Mouse (Mus musculus): ENCODE data around the gene Nadk. TPM values are rescaled to one million over a fixed set of nuclear protein-coding genes. Genes with fewer than 3 reads are reported as not detected.

Nadk gene
- polyA plus RNA-seq (2014; fragmentation: Nextera tagmentation; extraction: Ambion mirVana): 98.3 and 99.8 TPM in 2 replicates

DNA sequence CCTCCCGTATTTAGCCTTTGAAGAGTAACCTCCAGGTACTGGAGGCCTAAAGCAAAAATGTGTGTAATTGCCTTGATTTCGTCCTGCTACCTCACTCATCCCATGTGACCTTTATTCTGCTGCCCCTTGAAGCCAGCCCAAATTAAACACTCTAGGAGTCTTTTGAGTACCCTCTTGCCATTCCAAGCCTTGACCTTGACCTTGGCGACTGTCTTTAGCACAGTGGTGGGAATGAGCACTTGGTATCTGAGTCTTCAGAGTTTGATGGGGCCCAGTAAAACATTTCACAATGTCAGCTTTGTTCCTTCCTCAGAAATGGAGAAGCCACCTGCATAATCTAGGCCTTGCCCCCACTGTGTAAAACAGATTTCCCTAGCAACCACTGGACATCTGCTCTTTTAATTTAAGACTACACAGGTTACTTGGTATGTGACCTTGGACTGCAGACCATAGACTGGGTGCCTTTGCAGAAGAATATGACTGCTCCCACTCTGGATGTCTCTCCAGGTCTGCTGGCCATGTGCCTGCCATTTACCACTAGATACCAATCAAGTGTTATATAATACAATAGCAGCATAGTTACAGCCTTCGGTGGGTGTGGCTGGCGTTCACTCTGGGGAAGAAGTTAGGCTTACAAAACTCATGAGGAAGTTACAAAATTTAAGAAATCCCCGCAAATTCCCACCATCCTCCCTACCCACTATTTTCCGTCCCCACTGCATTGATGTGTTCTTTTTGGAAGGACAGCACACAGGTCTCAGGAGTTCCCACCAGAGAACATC lies at the start of gene Nadk:
Nadk (plus strand) TSS at position 718 of the 782 bp plus-strand sequence.
- 77% methylated on average over 7 of the region's 7 CpGs for WGBS
- Histone ChIP-seq H3K4me1 (ENCODE audit: control insufficient read depth, insufficient read depth, low read length) (peaks cover 28% of the 10 kb centered on the region), H3K9me3 (ENCODE audit: control insufficient read depth, low read length) (no peaks in the 10 kb centered on the region), H3K36me3 (ENCODE audit: control insufficient read depth, insufficient read depth, low read length) (peaks cover 15% of the 10 kb centered on the region; the same call in 1 of the 2 replicates), H3K9ac (ENCODE audit: low read length) (peak within 1 kb of the TSS; percentile 59), H3K27me3 (ENCODE audit: control insufficient read depth, insufficient read depth, low read length) (no peaks in the 10 kb centered on the region), H3K27ac (ENCODE audit: low read depth, low read length) (peak within 1 kb of the TSS; percentile 68), H3K4me2 (peak within 1 kb of the TSS; percentile 49), H3K4me3 (ENCODE audit: low read depth, low read length) (peak within 1 kb of the TSS; percentile 60)
- ATAC-seq (ENCODE audit: low FRiP score) (no peak), DNase-seq (ENCODE audit: low spot score, missing footprints) (no peak)

DNA sequence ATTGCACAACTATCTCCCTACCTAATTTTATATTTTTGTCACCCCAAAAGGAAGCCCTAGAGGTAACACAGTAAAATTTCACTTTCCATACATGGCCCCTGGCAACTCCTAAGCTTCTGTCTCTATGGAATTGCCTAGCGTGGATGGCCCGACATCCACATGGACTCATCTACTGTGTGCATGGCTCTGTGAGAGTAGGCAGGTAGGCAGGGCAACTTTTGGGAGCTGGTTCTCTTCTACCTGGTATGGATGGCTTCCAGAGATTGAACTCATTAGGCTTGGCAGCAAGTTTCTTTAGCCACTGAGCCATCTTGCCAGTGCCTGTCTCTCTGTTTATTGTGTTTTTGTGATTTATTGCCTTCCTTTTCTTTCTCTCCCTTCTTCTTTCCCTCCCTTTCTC lies 47.4 kb upstream of the Nadk start:
- Histone ChIP-seq H3K4me3 (ENCODE audit: low read depth, low read length) (no peak overlapping the region), H3K36me3 (ENCODE audit: control insufficient read depth, insufficient read depth, low read length) (no peaks in the 10 kb centered on the region), H3K4me1 (ENCODE audit: control insufficient read depth, insufficient read depth, low read length) (no peaks in the 10 kb centered on the region), H3K9me3 (ENCODE audit: control insufficient read depth, low read length) (no peaks in the 10 kb centered on the region), H3K27me3 (ENCODE audit: control insufficient read depth, insufficient read depth, low read length) (no peaks in the 10 kb centered on the region), H3K9ac (ENCODE audit: low read length) (no peak overlapping the region), H3K4me2 (no peak overlapping the region), H3K27ac (ENCODE audit: low read depth, low read length) (no peak overlapping the region)
- ATAC-seq (ENCODE audit: low FRiP score) (no peak), DNase-seq (ENCODE audit: low spot score, missing footprints) (no peak)
- 82% methylated on average over 2 of the region's 2 CpGs for WGBS

DNA sequence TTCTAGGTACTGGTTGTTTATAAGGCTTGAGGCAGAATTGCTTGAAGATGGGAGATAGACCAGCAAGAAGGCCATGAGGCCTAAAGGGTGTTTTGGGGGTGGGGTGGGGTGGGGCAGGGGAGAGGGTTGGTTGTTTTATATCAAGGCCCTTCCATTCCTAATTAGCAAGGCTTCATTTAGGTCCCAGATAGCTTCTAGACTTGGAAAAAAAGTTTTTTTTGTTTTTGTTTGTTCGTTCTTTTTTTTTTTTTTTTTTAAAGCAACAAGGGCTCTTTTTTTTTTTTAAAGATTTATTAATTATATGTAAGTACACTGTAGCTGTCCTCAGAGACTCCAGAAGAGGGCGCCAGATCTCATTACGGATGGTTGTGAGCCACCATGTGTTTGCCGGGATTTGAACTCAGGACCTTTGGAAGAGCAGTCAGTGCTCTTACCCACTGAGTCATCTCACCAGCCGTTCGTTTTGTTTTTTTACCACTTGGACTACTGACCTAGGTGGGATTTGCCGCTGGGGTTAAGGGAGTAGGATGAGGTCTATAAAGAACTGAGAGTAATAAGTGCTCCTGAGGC lies 44.1 kb upstream of the Nadk start:
- Histone ChIP-seq H3K27me3 (ENCODE audit: control insufficient read depth, insufficient read depth, low read length) (no peaks in the 10 kb centered on the region), H3K4me3 (ENCODE audit: low read depth, low read length) (no peak overlapping the region), H3K9ac (ENCODE audit: low read length) (no peak overlapping the region), H3K9me3 (ENCODE audit: control insufficient read depth, low read length) (no peaks in the 10 kb centered on the region), H3K4me1 (ENCODE audit: control insufficient read depth, insufficient read depth, low read length) (no peaks in the 10 kb centered on the region), H3K4me2 (no peak overlapping the region), H3K36me3 (ENCODE audit: control insufficient read depth, insufficient read depth, low read length) (no peaks in the 10 kb centered on the region), H3K27ac (ENCODE audit: low read depth, low read length) (no peak overlapping the region)
- WGBS: 92% methylated on average over 7 of the region's 7 CpGs
- ATAC-seq (ENCODE audit: low FRiP score) (no peak), DNase-seq (ENCODE audit: low spot score, missing footprints) (no peak)

GRCm38 (mm10) chr4:155522327-155522726 lies 39.9 kb upstream of the Nadk start:
- no peak overlapping the region for H3K27ac ChIP-seq (ENCODE audit: low read depth, low read length)
- WGBS: 79% methylated on average over 7 of the region's 7 CpGs
- DNase-seq (ENCODE audit: low spot score, missing footprints) (no peak), ATAC-seq (ENCODE audit: low FRiP score) (no peak)
- no peaks in the 10 kb centered on the region for H3K4me1 ChIP-seq (ENCODE audit: control insufficient read depth, insufficient read depth, low read length)
- no peak overlapping the region for H3K4me3 ChIP-seq (ENCODE audit: low read depth, low read length)
- no peak overlapping the region for H3K4me2 ChIP-seq
- H3K27me3 ChIP-seq (ENCODE audit: control insufficient read depth, insufficient read depth, low read length): no peaks in the 10 kb centered on the region
- H3K9me3 ChIP-seq (ENCODE audit: control insufficient read depth, low read length): no peaks in the 10 kb centered on the region
- no peak overlapping the region for H3K9ac ChIP-seq (ENCODE audit: low read length)
- no peaks in the 10 kb centered on the region for H3K36me3 ChIP-seq (ENCODE audit: control insufficient read depth, insufficient read depth, low read length)

DNA sequence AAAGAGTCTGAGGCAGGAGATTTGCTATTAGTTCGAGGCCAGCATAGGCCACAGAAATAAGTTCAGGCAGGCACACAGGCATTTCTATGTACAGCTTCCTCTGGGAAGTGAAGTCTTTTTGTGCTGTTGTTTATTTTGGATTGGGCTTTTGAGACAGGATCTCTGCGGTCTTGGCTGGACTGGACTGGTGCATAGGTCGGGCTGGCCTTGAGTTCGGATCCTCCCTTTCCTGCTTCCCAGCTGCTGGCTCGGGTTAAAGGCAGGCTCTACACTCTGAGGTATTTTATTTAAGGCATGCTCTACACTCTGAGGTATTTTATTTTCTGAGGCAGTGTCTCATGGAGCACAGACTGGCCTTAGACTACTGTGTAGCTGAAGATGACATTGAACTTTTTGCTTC lies 36.4 kb upstream of the Nadk start:
- H3K4me1 ChIP-seq (ENCODE audit: control insufficient read depth, insufficient read depth, low read length): no peaks in the 10 kb centered on the region
- no peak overlapping the region for H3K4me3 ChIP-seq (ENCODE audit: low read depth, low read length)
- H3K27ac ChIP-seq (ENCODE audit: low read depth, low read length): no peak overlapping the region
- no peak overlapping the region for H3K4me2 ChIP-seq
- peaks cover 14% of the 10 kb centered on the region for H3K36me3 ChIP-seq (ENCODE audit: control insufficient read depth, insufficient read depth, low read length)
- no peaks in the 10 kb centered on the region for H3K27me3 ChIP-seq (ENCODE audit: control insufficient read depth, insufficient read depth, low read length)
- WGBS: 87% methylated on average over 5 of the region's 5 CpGs
- H3K9ac ChIP-seq (ENCODE audit: low read length): no peak overlapping the region
- no peaks in the 10 kb centered on the region for H3K9me3 ChIP-seq (ENCODE audit: control insufficient read depth, low read length)
- ATAC-seq (ENCODE audit: low FRiP score) (no peak), DNase-seq (ENCODE audit: low spot score, missing footprints) (no peak)

DNA sequence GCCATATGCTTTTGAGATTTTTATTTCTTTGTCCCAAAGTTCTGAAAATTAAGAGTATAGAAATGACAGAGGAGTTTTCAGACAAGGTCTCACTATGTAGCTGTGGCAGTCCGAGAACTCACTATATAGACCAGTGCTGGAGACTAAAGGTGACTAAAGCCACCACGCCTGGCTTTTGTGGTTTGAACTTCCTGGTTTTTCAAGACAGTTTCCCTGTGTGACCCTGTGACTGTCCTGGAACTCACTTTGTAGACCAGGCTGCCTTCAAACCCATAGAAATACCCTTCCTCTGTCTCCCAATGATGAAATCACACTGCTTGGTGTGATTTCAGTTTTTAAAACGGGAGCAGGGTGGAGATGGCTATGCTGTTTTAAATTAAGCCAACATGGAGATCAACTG lies 32.9 kb upstream of the Nadk start:
- Histone ChIP-seq H3K9me3 (ENCODE audit: control insufficient read depth, low read length) (no peaks in the 10 kb centered on the region), H3K4me3 (ENCODE audit: low read depth, low read length) (no peak overlapping the region), H3K4me2 (no peak overlapping the region), H3K36me3 (ENCODE audit: control insufficient read depth, insufficient read depth, low read length) (peaks cover 16% of the 10 kb centered on the region), H3K27ac (ENCODE audit: low read depth, low read length) (no peak overlapping the region), H3K4me1 (ENCODE audit: control insufficient read depth, insufficient read depth, low read length) (no peaks in the 10 kb centered on the region), H3K9ac (ENCODE audit: low read length) (no peak overlapping the region), H3K27me3 (ENCODE audit: control insufficient read depth, insufficient read depth, low read length) (no peaks in the 10 kb centered on the region)
- ATAC-seq (ENCODE audit: low FRiP score) (no peak), DNase-seq (ENCODE audit: low spot score, missing footprints) (no peak)
- 92% methylated on average over 3 of the region's 3 CpGs for WGBS

DNA sequence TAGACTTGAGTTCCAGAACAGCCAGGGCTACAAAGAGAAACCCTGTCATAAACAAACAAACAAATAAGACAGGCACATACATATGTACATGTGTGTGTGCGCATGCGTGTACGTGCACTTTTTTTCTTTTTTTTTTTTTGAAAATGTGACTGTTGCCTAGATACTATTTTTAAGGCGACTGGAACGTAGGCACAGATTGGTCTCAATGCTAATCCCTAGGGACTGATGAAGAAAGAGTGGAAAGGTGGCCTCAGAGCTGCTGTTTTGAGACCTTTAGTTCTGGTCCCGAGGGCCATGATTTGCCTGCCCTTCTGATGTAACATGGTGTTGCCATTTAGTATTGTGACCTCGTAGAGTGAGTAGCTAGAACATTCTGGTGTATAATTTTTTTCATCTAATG lies 12.2 kb upstream of the Nadk start:
- Histone ChIP-seq H3K9me3 (ENCODE audit: control insufficient read depth, low read length) (no peaks in the 10 kb centered on the region), H3K4me3 (ENCODE audit: low read depth, low read length) (no peak overlapping the region), H3K4me1 (ENCODE audit: control insufficient read depth, insufficient read depth, low read length) (no peaks in the 10 kb centered on the region), H3K9ac (ENCODE audit: low read length) (no peak overlapping the region), H3K27me3 (ENCODE audit: control insufficient read depth, insufficient read depth, low read length) (no peaks in the 10 kb centered on the region), H3K27ac (ENCODE audit: low read depth, low read length) (no peak overlapping the region), H3K36me3 (ENCODE audit: control insufficient read depth, insufficient read depth, low read length) (peaks cover 18% of the 10 kb centered on the region; the same call in 1 of the 2 replicates), H3K4me2 (no peak overlapping the region)
- no peak for DNase-seq (ENCODE audit: low spot score, missing footprints)
- ATAC-seq (ENCODE audit: low FRiP score): no peak
- whole genome bisulfite sequencing: 95% methylated on average over 7 of the region's 7 CpGs

DNA sequence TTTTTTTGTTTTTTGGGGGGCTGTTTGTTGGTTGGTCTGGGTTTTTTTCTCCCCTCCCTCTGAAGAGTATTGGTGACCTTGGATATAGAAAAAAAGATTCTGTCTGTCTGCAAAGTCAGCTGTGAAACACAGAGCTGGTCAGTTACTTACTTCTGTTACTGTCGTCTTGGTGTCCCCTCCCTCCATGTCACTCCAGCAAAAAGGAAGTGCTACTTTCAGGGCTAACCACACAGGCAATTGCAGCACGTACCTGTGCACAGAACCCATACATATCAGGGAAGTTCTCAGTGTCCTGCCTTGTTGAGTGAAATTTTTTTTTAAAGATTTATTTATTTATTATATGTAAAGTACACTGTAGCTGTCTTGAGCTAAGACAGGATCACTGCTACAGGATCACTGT lies 11.7 kb upstream of the Nadk start:
- Histone ChIP-seq H3K4me2 (no peak overlapping the region), H3K9ac (ENCODE audit: low read length) (no peak overlapping the region), H3K4me3 (ENCODE audit: low read depth, low read length) (no peak overlapping the region), H3K9me3 (ENCODE audit: control insufficient read depth, low read length) (no peaks in the 10 kb centered on the region), H3K36me3 (ENCODE audit: control insufficient read depth, insufficient read depth, low read length) (peaks cover 19% of the 10 kb centered on the region; the same call in 1 of the 2 replicates), H3K4me1 (ENCODE audit: control insufficient read depth, insufficient read depth, low read length) (no peaks in the 10 kb centered on the region), H3K27ac (ENCODE audit: low read depth, low read length) (no peak overlapping the region), H3K27me3 (ENCODE audit: control insufficient read depth, insufficient read depth, low read length) (no peaks in the 10 kb centered on the region)
- no peak for DNase-seq (ENCODE audit: low spot score, missing footprints)
- WGBS: 89% methylated on average over 2 of the region's 2 CpGs
- no peak for ATAC-seq (ENCODE audit: low FRiP score)

DNA sequence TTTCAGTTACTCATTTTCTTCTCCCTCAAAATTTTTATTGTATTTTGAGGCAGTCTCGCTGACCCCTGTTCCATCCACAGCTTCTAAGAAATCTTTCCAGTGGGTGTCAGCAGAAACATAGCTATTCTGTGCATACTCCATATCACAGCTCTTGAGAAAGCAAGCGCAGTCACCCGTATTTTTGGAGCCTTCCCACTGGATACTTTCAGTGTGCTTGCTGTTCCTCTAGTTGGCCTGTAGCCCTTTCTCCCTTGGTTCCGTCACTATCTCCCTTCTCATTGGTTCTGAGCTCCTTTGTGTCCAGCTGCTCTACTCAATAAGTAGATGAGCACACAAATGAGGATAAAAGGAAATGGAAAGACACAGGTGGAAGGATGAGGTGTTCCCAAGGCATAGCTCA lies 11.1 kb upstream of the Nadk start:
- 94% methylated on average over 4 of the region's 4 CpGs for WGBS
- Histone ChIP-seq H3K4me3 (ENCODE audit: low read depth, low read length) (no peak overlapping the region), H3K9ac (ENCODE audit: low read length) (no peak overlapping the region), H3K27ac (ENCODE audit: low read depth, low read length) (no peak overlapping the region), H3K9me3 (ENCODE audit: control insufficient read depth, low read length) (no peaks in the 10 kb centered on the region), H3K4me2 (no peak overlapping the region), H3K4me1 (ENCODE audit: control insufficient read depth, insufficient read depth, low read length) (no peaks in the 10 kb centered on the region), H3K27me3 (ENCODE audit: control insufficient read depth, insufficient read depth, low read length) (no peaks in the 10 kb centered on the region), H3K36me3 (ENCODE audit: control insufficient read depth, insufficient read depth, low read length) (peaks cover 24% of the 10 kb centered on the region; the same call in 1 of the 2 replicates)
- ATAC-seq (ENCODE audit: low FRiP score): no peak
- DNase-seq (ENCODE audit: low spot score, missing footprints): no peak
